Mouse (Mus musculus): Measurements from ENCODE around the gene Astn2.

DNA sequence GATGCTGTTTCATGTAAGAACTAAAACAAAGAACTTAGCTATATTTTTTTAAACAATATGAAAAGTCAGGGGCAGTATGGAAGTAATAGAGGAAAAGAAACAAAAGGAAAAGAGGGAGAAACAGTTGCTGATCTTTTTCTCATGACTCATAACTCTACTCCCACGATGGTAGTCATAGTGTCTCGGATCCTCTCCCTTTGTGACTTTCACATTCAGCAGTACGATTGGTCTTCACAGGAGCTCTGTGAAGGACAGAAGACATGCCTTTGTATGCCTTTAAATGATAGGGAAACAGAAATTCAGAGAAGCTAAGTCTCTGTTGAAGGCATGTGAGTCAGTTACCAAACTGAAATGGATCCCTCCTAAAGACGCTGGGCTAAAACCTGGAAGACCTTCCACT, 173.7 kb downstream of the Astn2 start:
- TF ChIP-seq CTCF (IDR thresholded peaks at IDR 0.05; ENCODE audit: control insufficient read depth, insufficient read depth, low read length) (no peak), POLR2A (IDR thresholded peaks at IDR 0.05; ENCODE audit: borderline replicate concordance, control insufficient read depth, low read depth, low read length) (no peak)

All from bone marrow, adult 2 months (tissue).